Mouse (Mus musculus) lung, postnatal 0 days (tissue): Measurements from ENCODE around the gene Klc1. TPM values are rescaled to one million over a fixed set of nuclear protein-coding genes. Genes with fewer than 3 reads are reported as not detected.

ENCODE experiments used
- ATAC-seq: fragments of 200-750 bp; cut with Nextera tagmentation; 2 replicates; pipeline ENCODE4 v1.8.0; 2017; ENCODE audit warnings: moderate library complexity
- DNase-seq: peaks from one replicate; pipeline ENCODE4 v3.0.0-alpha.2; 2016; ENCODE audit warnings: low spot score
- H3K27ac ChIP-seq: fragments of 300-500 bp; sonication (generic); 2 replicates; pipeline ENCODE4 v1.5.1; 2014; ENCODE audit warnings: antibody characterized with exemption, mild to moderate bottlenecking, low read length, mixed read lengths
- H3K27me3 ChIP-seq: fragments of 300-500 bp; sonication (generic); replicated peaks from 2 replicates; pipeline ENCODE4 v1.6.1; 2014; ENCODE audit warnings: low read length, mixed read lengths; ENCODE audit not compliant: insufficient read depth
- H3K36me3 ChIP-seq: fragments of 300-500 bp; sonication (generic); 2 replicates; pipeline ENCODE4 v1.6.1; 2014; ENCODE audit warnings: low read length, mixed read lengths; ENCODE audit not compliant: insufficient read depth
- H3K4me1 ChIP-seq: fragments of 300-500 bp; sonication (generic); 2 replicates; pipeline ENCODE4 v1.6.1; 2014; ENCODE audit warnings: antibody characterized with exemption, low read depth, low read length, mixed read lengths; ENCODE audit not compliant: insufficient read depth
- H3K4me2 ChIP-seq: fragments of 300-500 bp; sonication (generic); replicated peaks from 2 replicates; pipeline ENCODE4 v1.6.1; 2014; ENCODE audit warnings: low read depth, mild to moderate bottlenecking, low read length, moderate library complexity, mixed read lengths
- H3K4me3 ChIP-seq: fragments of 300-500 bp; sonication (generic); 2 replicates; pipeline ENCODE4 v1.5.1; 2014; ENCODE audit warnings: low read depth, low read length
- H3K9ac ChIP-seq: fragments of 300-500 bp; sonication (generic); replicated peaks from 2 replicates; pipeline ENCODE4 v1.6.1; 2014; ENCODE audit warnings: low read depth, mild to moderate bottlenecking
- H3K9me3 ChIP-seq: fragments of 300-500 bp; sonication (generic); 2 replicates; pipeline ENCODE4 v1.6.1; 2016; ENCODE audit warnings: low read length, mixed read lengths
- CTCF ChIP-seq: IDR thresholded peaks from 2 replicates; pipeline ENCODE4 v1.5.1; 2016; ENCODE audit warnings: antibody characterized with exemption, mild to moderate bottlenecking
- EP300 ChIP-seq: IDR thresholded peaks from 2 replicates; pipeline ENCODE4 v1.6.1; 2016; ENCODE audit warnings: antibody characterized with exemption, mild to moderate bottlenecking, control low read depth
- WGBS: fragments of 180-500 bp; shearing (Covaris S2); extraction: QIAGEN DNeasy Blood & Tissue Kit; methylation state at CpG from one replicate; pipeline ENCODE4 v1.1.7; 2014; 5-methylcytosine and 5-hydroxymethylcytosine counted together
- polyA plus RNA-seq: library from polyadenylated mRNA; unstranded; fragments of >200 nt; fragmentation: Nextera tagmentation; extraction: Ambion mirVana; gene quantifications from 2 replicates; pipeline ENCODE4 v1.2.1, GENCODE M21; 2015

The Klc1 gene
- polyA plus RNA-seq, 1 experiment from 2014 or later = 86.1 TPM

- H3K4me1 ChIP-seq = no peaks in the 10 kb centered on the region
- H3K4me2 ChIP-seq = no peak overlapping the region
- no peak overlapping the region for H3K4me3 ChIP-seq
- TF ChIP-seq CTCF (no peak), EP300 (no peak)
- no peak for ATAC-seq
- WGBS = 90% methylated on average over 13 of the region's 13 CpGs
- peaks cover 54% of the 10 kb centered on the region for H3K36me3 ChIP-seq
- no peaks in the 10 kb centered on the region for H3K9me3 ChIP-seq
- no peaks in the 10 kb centered on the region for H3K27me3 ChIP-seq
- no peak overlapping the region for H3K9ac ChIP-seq
- no peak overlapping the region for H3K27ac ChIP-seq
- no peak for DNase-seq
Measured at GRCm38 (mm10) chr12:111777919-111778318, 19.3 kb downstream of the Klc1 start.

- peak; percentile 42 for TF ChIP-seq CTCF
- TF ChIP-seq EP300 = no peak
- no peak for ATAC-seq
- H3K27ac ChIP-seq = no peak overlapping the region
- H3K27me3 ChIP-seq = no peaks in the 10 kb centered on the region
- no peaks in the 10 kb centered on the region for H3K4me1 ChIP-seq
- H3K9me3 ChIP-seq = no peaks in the 10 kb centered on the region
- H3K36me3 ChIP-seq = peaks cover 45% of the 10 kb centered on the region
- DNase-seq = no peak
- H3K4me3 ChIP-seq = no peak overlapping the region
- H3K4me2 ChIP-seq = no peak overlapping the region
- WGBS = 100% methylated on average over 1 of the region's 1 CpGs
- no peak overlapping the region for H3K9ac ChIP-seq
Measured at GRCm38 (mm10) chr12:111779544-111779943, 20.9 kb downstream of the Klc1 start.

- Histone ChIP-seq H3K4me3 (no peak overlapping the region), H3K27me3 (no peaks in the 10 kb centered on the region), H3K9me3 (no peaks in the 10 kb centered on the region), H3K36me3 (peaks cover 49% of the 10 kb centered on the region), H3K4me2 (no peak overlapping the region), H3K9ac (no peak overlapping the region), H3K4me1 (no peaks in the 10 kb centered on the region), H3K27ac (no peak overlapping the region)
- no peak for DNase-seq
- peak; percentile 12; the same call in 1 of the 2 replicates for ATAC-seq
- no peak for TF ChIP-seq CTCF
- WGBS = 60% methylated on average over 15 of the region's 15 CpGs
Measured at GRCm38 (mm10) chr12:111785174-111785573, 26.5 kb downstream of the Klc1 start.

GRCm38 (mm10) chr12:111787015-111787414 lies 28.4 kb downstream of the Klc1 start:
- Histone ChIP-seq H3K36me3 (peaks cover 50% of the 10 kb centered on the region), H3K9ac (no peak overlapping the region), H3K4me3 (no peak overlapping the region), H3K27ac (no peak overlapping the region), H3K4me2 (no peak overlapping the region), H3K4me1 (no peaks in the 10 kb centered on the region), H3K27me3 (no peaks in the 10 kb centered on the region), H3K9me3 (no peaks in the 10 kb centered on the region)
- ATAC-seq (no peak), DNase-seq (no peak)
- 83% methylated on average over 6 of the region's 6 CpGs for WGBS
- no peak for TF ChIP-seq EP300
- TF ChIP-seq CTCF = no peak

GRCm38 (mm10) chr12:111790090-111790489 lies 31.4 kb downstream of the Klc1 start:
- Histone ChIP-seq H3K4me1 (no peaks in the 10 kb centered on the region), H3K27me3 (no peaks in the 10 kb centered on the region), H3K9me3 (no peaks in the 10 kb centered on the region), H3K27ac (no peak overlapping the region), H3K4me3 (no peak overlapping the region), H3K9ac (no peak overlapping the region), H3K4me2 (no peak overlapping the region), H3K36me3 (peaks cover 62% of the 10 kb centered on the region)
- TF ChIP-seq CTCF = no peak
- DNase-seq (no peak), ATAC-seq (no peak)
- WGBS = 100% methylated on average over 5 of the region's 5 CpGs

- DNase-seq = no peak
- H3K27ac ChIP-seq = no peak overlapping the region
Measured at GRCm38 (mm10) chr12:111790631-111791030, 32.0 kb downstream of the Klc1 start.

GRCm38 (mm10) chr12:111791474-111792104 lies 32.9 kb downstream of the Klc1 start:
- H3K36me3 ChIP-seq = peaks cover 64% of the 10 kb centered on the region
- DNase-seq (no peak), ATAC-seq (no peak)
- no peak for TF ChIP-seq EP300
- no peak for TF ChIP-seq CTCF
- no peak overlapping the region for H3K9ac ChIP-seq
- no peak overlapping the region for H3K4me2 ChIP-seq
- no peaks in the 10 kb centered on the region for H3K27me3 ChIP-seq
- WGBS = 92% methylated on average over 13 of the region's 13 CpGs
- no peaks in the 10 kb centered on the region for H3K4me1 ChIP-seq
- H3K27ac ChIP-seq = no peak overlapping the region
- H3K9me3 ChIP-seq = no peaks in the 10 kb centered on the region
- no peak overlapping the region for H3K4me3 ChIP-seq

More at GRCm38 (mm10) chr12:111790631-111791030, 32.0 kb downstream of the Klc1 start:
- 86% methylated on average over 7 of the region's 7 CpGs for WGBS
- Histone ChIP-seq H3K9me3 (no peaks in the 10 kb centered on the region), H3K36me3 (peaks cover 64% of the 10 kb centered on the region), H3K27me3 (no peaks in the 10 kb centered on the region), H3K4me1 (no peaks in the 10 kb centered on the region), H3K4me3 (no peak overlapping the region), H3K4me2 (no peak overlapping the region), H3K9ac (no peak overlapping the region)
- no peak for ATAC-seq
- TF ChIP-seq EP300 (no peak), CTCF (no peak)
